Mouse (Mus musculus): ENCODE results near the gene Sptbn2.
A peak's percentile ranks its signal among the peaks of the same experiment; 100 is the strongest.

GRCm38 (mm10) chr19:4762876-4763275 lies 51.9 kb downstream of the Sptbn2 start:
- no peak for TF ChIP-seq POLR2A (IDR thresholded peaks at IDR 0.05; ENCODE audit: extremely low read depth, insufficient read depth, low read length)
- 0 out of 2 replicates have a peak, but pooled peaks have one; percentile 8 for TF ChIP-seq CTCF (IDR thresholded peaks at IDR 0.05; ENCODE audit: extremely low read depth, insufficient read depth, low read length)

All from cortical plate, adult 2 months (tissue).